Mouse (Mus musculus) midbrain, embryonic 16.5 days (tissue): ENCODE results near the gene Dysf. TPM values are rescaled to one million over a fixed set of nuclear protein-coding genes. Genes with fewer than 3 reads are reported as not detected.

Experiments
- ATAC-seq: fragments of 200-750 bp; cut with Nextera tagmentation; 2 replicates; pipeline ENCODE4 v1.8.0; 2017; ENCODE audit warnings: moderate TSS enrichment
- H3K27ac ChIP-seq: fragments of 300-500 bp; sonication (generic); 2 replicates; pipeline ENCODE4 v1.5.1; 2014; ENCODE audit warnings: mild to moderate bottlenecking, low read length, mixed read lengths
- H3K27me3 ChIP-seq: fragments of 300-500 bp; sonication (generic); 2 replicates; pipeline ENCODE4 v1.6.1; 2014; ENCODE audit warnings: low read depth, low read length, mixed read lengths; ENCODE audit not compliant: control insufficient read depth, insufficient read depth
- H3K36me3 ChIP-seq: fragments of 300-500 bp; sonication (generic); 2 replicates; pipeline ENCODE4 v1.6.1; 2014; ENCODE audit warnings: mild to moderate bottlenecking, low read length, moderate library complexity, mixed read lengths; ENCODE audit not compliant: control insufficient read depth, insufficient read depth
- H3K4me1 ChIP-seq: fragments of 300-500 bp; sonication (generic); 2 replicates; pipeline ENCODE4 v1.6.1; 2014; ENCODE audit warnings: mild to moderate bottlenecking, low read length, mixed read lengths; ENCODE audit not compliant: control insufficient read depth, insufficient read depth
- H3K4me2 ChIP-seq: fragments of 300-500 bp; sonication (generic); 2 replicates; pipeline ENCODE4 v1.6.1; 2014; ENCODE audit warnings: mild to moderate bottlenecking, low read length, mixed read lengths
- H3K4me3 ChIP-seq: fragments of 300-500 bp; sonication (generic); 2 replicates; pipeline ENCODE4 v1.5.1; 2014; ENCODE audit warnings: low read depth, mild to moderate bottlenecking, low read length, moderate library complexity, mixed read lengths
- H3K9ac ChIP-seq: fragments of 300-500 bp; sonication (generic); 2 replicates; pipeline ENCODE4 v1.6.1; 2014; ENCODE audit warnings: low read depth, low read length, mixed read lengths
- H3K9me3 ChIP-seq: fragments of 300-500 bp; sonication (generic); replicated peaks from 2 replicates; pipeline ENCODE4 v1.6.1; 2014; ENCODE audit warnings: mild to moderate bottlenecking, low read length, mixed read lengths; ENCODE audit not compliant: control insufficient read depth, poor library complexity, severe bottlenecking
- WGBS: fragments of 180-500 bp; shearing (Covaris S2); extraction: QIAGEN DNeasy Blood & Tissue Kit; methylation state at CpG from one replicate; pipeline ENCODE4 v1.1.7; 2014; 5-methylcytosine and 5-hydroxymethylcytosine counted together
- polyA plus RNA-seq: library from polyadenylated mRNA; unstranded; fragments of >200 nt; fragmentation: Nextera tagmentation; extraction: Ambion mirVana; gene quantifications from 2 replicates; pipeline ENCODE4 v1.2.1, GENCODE M21; 2015

Dysf gene
- polyA plus RNA-seq, 1 experiment from 2014 or later: 2.3 TPM

DNA sequence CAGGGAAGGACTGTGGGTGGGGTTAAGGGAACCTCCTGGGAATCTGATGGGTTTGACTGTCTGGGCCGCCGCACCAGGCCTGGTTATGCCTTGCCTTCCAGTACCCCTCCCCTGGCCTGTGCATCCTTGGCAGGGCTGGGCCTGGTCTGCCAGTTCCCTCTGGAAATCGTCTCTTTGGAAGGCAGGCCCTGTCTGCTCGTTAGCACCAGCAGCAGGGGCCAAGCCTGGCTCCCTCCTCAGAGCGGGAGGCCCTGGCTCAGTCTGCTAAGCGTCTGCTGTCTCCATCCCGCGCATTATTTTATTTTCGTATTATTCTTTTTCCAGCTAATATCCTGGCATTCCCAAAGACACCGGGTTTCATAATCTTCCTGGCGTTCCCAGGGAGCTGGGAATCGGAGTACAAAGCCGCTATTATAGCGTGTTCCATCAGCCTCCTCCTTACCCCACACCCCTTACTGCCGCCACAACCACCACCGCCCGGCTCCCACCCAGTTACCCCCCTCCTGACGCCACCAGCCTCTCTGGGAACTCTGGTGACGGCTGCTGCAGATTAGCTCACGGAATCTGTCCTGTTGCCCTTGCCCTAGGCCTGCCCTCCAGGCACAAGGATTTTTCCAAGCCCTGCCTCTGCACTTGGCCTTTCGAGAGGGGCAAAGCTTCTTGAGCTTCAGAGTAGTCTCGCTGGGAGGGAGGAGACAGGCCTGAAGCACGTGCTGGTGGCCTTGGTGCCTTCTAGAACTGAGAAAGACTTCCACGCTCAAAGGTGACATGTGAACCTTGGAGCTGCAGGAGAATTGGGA is 111.5 kb downstream of the Dysf start:
- no peak for ATAC-seq
- H3K4me2 ChIP-seq: no peak overlapping the region
- no peaks in the 10 kb centered on the region for H3K36me3 ChIP-seq
- H3K27me3 ChIP-seq: no peaks in the 10 kb centered on the region
- WGBS: 52% methylated on average over 24 of the region's 24 CpGs
- no peak overlapping the region for H3K4me3 ChIP-seq
- H3K4me1 ChIP-seq: no peaks in the 10 kb centered on the region
- H3K9ac ChIP-seq: no peak overlapping the region
- no peak overlapping the region for H3K27ac ChIP-seq
- H3K9me3 ChIP-seq: no peaks in the 10 kb centered on the region

DNA sequence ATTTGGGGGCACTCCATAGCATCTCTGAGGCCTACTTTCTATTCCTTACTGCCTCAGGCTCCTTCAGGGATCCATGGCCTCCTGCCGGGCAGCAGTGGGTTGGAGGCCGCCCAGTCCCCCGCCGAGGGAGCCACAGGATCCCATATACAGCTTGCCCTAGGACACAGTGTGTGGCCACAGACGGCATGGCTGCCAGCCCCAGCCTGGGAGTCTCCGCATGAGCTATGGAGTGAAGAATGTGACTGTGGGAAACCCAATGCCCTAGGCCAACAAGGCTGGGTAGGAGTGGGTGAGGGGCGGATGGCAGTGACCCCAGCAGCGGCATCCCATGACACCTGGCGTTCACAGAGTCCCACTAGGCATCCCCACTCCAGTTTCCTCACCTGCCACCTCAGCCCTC is 116.2 kb downstream of the Dysf start:
- no peaks in the 10 kb centered on the region for H3K9me3 ChIP-seq
- H3K4me1 ChIP-seq: no peaks in the 10 kb centered on the region
- WGBS: 79% methylated on average over 9 of the region's 9 CpGs
- no peak overlapping the region for H3K9ac ChIP-seq
- no peaks in the 10 kb centered on the region for H3K36me3 ChIP-seq
- H3K4me2 ChIP-seq: no peak overlapping the region
- no peaks in the 10 kb centered on the region for H3K27me3 ChIP-seq
- no peak overlapping the region for H3K4me3 ChIP-seq
- no peak for ATAC-seq
- no peak overlapping the region for H3K27ac ChIP-seq

DNA sequence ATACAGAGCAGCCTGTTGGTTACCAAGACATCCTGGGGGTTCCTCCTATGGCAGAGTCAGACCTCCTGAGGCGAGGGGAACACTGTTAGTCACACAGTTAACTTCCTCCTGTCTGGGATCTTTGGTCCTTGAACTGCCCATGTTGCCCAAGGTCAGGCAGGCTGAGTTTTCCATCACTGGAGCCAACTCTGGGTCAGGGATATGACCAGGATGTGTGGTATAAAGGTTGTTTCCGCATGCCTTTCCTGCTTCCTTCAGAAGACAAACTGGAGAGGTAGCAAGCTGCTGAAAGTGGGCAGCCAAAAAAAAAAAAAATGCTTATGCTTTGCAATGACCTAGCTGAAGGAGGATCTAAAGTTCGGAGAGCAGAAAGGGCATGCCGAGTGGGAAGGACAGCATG is 116.7 kb downstream of the Dysf start:
- H3K4me2 ChIP-seq: no peak overlapping the region
- no peaks in the 10 kb centered on the region for H3K9me3 ChIP-seq
- H3K36me3 ChIP-seq: no peaks in the 10 kb centered on the region
- no peak overlapping the region for H3K9ac ChIP-seq
- WGBS: 90% methylated on average over 4 of the region's 4 CpGs
- H3K4me3 ChIP-seq: no peak overlapping the region
- H3K4me1 ChIP-seq: no peaks in the 10 kb centered on the region
- no peaks in the 10 kb centered on the region for H3K27me3 ChIP-seq
- H3K27ac ChIP-seq: no peak overlapping the region
- no peak for ATAC-seq

DNA sequence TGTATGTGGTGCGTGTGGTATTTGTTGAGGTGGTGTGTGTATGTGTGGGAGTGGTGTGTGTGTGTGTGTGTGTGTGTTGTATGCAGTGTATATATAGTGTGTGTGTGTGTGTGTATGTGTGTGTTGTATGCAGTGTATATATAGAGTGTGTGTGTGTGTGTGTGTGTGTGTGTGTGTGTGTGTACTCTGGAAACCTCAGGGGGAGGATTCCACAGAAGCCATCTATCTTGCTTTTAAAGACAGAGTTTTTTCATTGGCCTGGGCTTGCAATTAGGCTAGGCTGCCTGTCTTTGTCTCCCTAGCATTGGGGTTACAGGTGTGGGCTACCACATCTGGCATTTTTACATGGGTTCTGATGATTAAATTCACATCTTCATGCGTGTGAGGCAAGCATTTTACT is 119.8 kb downstream of the Dysf start:
- Histone ChIP-seq H3K27ac (no peak overlapping the region), H3K4me2 (no peak overlapping the region), H3K4me1 (no peaks in the 10 kb centered on the region), H3K4me3 (no peak overlapping the region), H3K27me3 (no peaks in the 10 kb centered on the region), H3K9ac (no peak overlapping the region), H3K9me3 (no peaks in the 10 kb centered on the region), H3K36me3 (no peaks in the 10 kb centered on the region)
- WGBS: 84% methylated on average over 2 of the region's 2 CpGs
- ATAC-seq: no peak

DNA sequence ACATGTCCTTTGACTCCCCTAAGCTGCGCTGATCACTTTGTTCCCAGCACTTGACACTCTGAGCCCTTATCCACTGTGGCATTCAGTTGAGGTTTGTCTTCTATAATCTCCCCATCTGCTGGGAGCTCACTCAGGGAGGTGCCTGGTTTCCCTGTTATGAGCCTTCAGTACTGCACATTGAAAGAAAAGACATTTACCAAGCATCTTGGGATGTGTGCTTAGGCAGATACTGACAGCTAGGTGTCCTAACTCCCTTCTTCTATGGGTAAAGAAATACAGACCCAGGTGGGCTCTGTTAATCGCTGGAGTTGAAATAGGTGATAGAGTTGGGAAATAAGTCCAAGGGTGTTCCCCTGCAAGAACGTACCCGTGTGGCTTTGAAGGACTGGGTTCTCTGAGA is 122.5 kb downstream of the Dysf start:
- H3K9me3 ChIP-seq: no peaks in the 10 kb centered on the region
- H3K36me3 ChIP-seq: no peaks in the 10 kb centered on the region
- H3K27me3 ChIP-seq: no peaks in the 10 kb centered on the region
- no peak for ATAC-seq
- no peak overlapping the region for H3K4me2 ChIP-seq
- 88% methylated on average over 4 of the region's 4 CpGs for WGBS
- H3K4me3 ChIP-seq: no peak overlapping the region
- no peak overlapping the region for H3K27ac ChIP-seq
- H3K9ac ChIP-seq: no peak overlapping the region
- H3K4me1 ChIP-seq: peaks cover 2% of the 10 kb centered on the region; the same call in 1 of the 2 replicates

DNA sequence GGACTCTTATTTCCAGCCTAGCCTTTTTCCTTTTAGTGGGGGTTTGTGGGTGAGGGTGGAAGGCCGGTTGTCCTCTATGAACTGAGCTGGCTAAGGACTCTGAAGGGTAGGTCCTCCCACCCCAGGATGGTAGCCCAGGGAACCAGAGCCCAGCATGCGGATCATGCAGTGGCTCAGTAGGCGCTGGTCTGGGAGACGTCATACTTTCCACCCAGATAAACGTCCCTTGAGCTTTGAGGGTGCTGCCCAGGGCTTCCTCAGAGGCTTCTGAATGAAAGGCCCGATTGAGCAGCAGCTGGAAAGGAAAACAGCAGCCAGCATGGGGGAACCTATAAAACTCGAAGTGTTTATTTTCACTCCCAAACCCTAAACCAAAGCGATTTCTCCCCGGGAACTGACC is 123.1 kb downstream of the Dysf start:
- Histone ChIP-seq H3K4me3 (no peak overlapping the region), H3K4me2 (no peak overlapping the region), H3K9me3 (no peaks in the 10 kb centered on the region), H3K27me3 (no peaks in the 10 kb centered on the region), H3K36me3 (no peaks in the 10 kb centered on the region), H3K27ac (no peak overlapping the region), H3K9ac (no peak overlapping the region), H3K4me1 (peaks cover 2% of the 10 kb centered on the region; the same call in 1 of the 2 replicates)
- ATAC-seq: no peak
- WGBS: 73% methylated on average over 9 of the region's 9 CpGs

DNA sequence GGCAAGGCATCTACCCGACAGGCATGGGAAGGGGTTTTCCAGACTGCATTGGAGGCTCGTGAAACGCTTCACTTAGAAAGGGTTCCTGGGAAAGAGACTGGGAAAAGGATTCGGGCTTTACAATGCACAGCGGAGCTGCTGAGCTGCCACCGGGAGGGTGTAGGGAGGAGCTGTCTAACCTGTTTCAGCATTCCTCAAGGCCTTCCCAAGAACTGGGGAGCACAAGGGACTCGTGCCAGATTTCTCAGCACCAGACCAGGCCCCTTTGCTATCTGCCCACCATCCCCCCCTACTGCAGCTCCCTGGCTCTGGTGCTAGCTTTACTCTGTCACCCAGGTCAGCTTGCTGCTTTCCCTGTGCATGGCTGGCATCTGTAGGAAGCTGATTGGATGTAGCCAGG is 124.7 kb downstream of the Dysf start:
- ATAC-seq: no peak
- WGBS: 67% methylated on average over 7 of the region's 7 CpGs

DNA sequence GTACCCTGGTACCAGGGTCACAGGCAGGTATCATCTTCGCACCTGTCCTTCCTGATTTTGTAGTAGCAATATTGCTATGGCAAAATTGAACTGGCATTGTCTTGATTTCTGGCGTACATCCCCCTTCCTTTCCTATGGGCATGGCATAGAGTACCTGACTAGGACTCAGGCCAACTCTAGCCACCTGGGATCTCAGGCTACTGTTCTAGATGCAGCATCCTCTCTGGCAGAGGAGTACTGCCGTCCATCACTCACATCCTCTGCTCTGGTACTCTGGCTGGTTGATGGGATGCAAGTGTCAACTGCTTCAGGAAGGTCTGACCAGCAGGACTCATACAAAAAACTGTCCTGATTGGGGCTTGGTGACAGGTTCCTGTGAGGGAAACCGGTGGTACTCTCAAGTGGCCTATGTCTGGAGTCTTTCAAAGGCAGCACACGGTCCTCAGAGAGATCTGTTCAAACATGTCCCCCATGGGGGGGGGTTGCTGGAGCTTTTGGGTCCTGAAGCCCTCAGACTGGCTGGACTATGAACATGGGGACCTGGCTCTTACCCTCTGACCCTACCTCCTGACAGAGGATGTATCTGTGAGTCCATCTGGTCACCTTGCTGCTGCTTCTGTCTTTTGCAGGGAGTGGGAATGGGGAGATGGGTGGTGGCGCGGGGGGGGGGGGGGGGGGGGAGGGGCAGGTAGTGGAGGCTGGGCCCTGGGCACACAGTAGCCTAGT is 125.8 kb downstream of the Dysf start:
- Histone ChIP-seq H3K27ac (no peak overlapping the region), H3K4me3 (no peak overlapping the region), H3K4me2 (no peak overlapping the region), H3K9ac (no peak overlapping the region), H3K9me3 (no peaks in the 10 kb centered on the region), H3K36me3 (no peaks in the 10 kb centered on the region), H3K4me1 (peaks cover 2% of the 10 kb centered on the region; the same call in 1 of the 2 replicates), H3K27me3 (no peaks in the 10 kb centered on the region)
- 70% methylated on average over 5 of the region's 7 CpGs for WGBS
- ATAC-seq: peak; percentile 8; the same call in 1 of the 2 replicates

More for the DNA sequence above, 124.7 kb downstream of the Dysf start:
- H3K4me2 ChIP-seq: no peak overlapping the region
- H3K4me1 ChIP-seq: peaks cover 2% of the 10 kb centered on the region; the same call in 1 of the 2 replicates
- no peaks in the 10 kb centered on the region for H3K27me3 ChIP-seq
- H3K4me3 ChIP-seq: no peak overlapping the region
- H3K9ac ChIP-seq: no peak overlapping the region
- H3K36me3 ChIP-seq: no peaks in the 10 kb centered on the region
- no peaks in the 10 kb centered on the region for H3K9me3 ChIP-seq
- no peak overlapping the region for H3K27ac ChIP-seq
